Mouse (Mus musculus): ENCODE results near the gene Crtac1. TPM values are rescaled to one million over a fixed set of nuclear protein-coding genes. Genes with fewer than 3 reads are reported as not detected.

Crtac1 gene
- polyA plus RNA-seq, 1 experiment from 2014 or later = 1.00 TPM

DNA sequence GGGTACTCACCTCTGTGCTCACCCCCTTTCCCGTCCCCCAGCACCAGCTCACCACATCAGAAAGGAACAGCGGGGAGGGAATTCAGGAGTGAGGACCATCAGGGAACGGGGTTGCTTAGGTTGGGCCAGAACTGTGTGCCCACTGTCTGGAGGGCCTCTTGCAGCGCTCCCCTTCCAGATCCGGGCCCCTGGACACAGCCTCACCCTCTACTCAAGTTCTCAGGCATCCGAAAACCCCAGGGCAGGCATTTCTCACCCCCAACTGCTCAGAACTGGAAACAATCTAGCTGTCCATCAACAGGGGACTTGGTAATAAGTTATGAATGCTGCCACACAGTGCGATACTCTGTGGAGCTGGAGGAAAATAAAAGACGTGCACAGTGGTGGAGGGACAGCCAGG lies 139.5 kb downstream of the Crtac1 start:
- Histone ChIP-seq H3K4me1 (ENCODE audit: control insufficient read depth, insufficient read depth, low read length) (no peaks in the 10 kb centered on the region), H3K9ac (ENCODE audit: low read length) (no peak overlapping the region), H3K4me3 (ENCODE audit: low read length) (no peak overlapping the region), H3K27me3 (ENCODE audit: control insufficient read depth, insufficient read depth, low read length) (no peaks in the 10 kb centered on the region; the same call in 1 of the 2 replicates), H3K9me3 (replicated peaks; ENCODE audit: control insufficient read depth, low read length) (no peaks in the 10 kb centered on the region), H3K36me3 (ENCODE audit: control insufficient read depth, insufficient read depth) (no peaks in the 10 kb centered on the region), H3K4me2 (ENCODE audit: low read depth, low read length) (no peak overlapping the region), H3K27ac (ENCODE audit: low read length) (no peak overlapping the region)
- WGBS = 57% methylated on average over 8 of the region's 8 CpGs
- no peak for ATAC-seq (replicated peaks; ENCODE audit: extremely low read depth, insufficient read depth, low FRiP score)

DNA sequence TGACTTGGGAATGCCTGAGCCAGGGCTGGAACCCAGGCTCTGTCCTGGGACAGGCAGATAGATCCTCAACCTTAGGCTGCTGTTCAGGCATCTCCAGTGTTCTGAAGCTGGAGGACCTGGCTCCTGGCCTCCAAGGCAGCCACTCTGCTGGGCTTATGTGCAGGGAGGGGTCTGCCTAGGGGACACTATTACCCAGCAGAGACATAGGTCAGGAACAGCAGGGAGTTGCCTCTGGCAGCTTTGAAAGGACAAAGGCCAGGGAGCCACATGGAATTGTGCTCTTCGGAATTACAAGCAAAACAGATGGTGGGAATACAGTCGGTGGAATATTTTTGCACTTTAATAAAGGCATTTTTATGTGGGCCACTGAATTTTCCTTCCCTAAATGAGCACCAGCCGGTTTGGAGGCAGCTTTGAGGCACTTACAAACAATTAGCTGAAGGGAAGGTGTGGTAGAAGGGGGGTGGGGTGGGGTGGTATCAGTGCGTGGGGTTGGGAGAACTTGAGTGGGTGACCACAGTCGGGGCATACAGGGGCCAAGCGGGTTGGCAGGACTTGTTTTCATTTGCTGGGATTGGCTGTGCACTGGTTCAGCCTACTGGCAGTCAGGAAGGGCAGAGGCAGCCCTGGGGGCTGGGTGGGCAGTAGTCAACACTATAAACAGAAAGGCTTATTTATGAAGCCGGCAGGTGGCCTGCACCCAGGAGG lies 140.5 kb downstream of the Crtac1 start:
- no peak overlapping the region for H3K4me3 ChIP-seq (ENCODE audit: low read length)
- no peaks in the 10 kb centered on the region; the same call in 1 of the 2 replicates for H3K27me3 ChIP-seq (ENCODE audit: control insufficient read depth, insufficient read depth, low read length)
- no peaks in the 10 kb centered on the region for H3K9me3 ChIP-seq (replicated peaks; ENCODE audit: control insufficient read depth, low read length)
- 27% methylated on average over 7 of the region's 7 CpGs for WGBS
- ATAC-seq (replicated peaks; ENCODE audit: extremely low read depth, insufficient read depth, low FRiP score) = no peak
- no peaks in the 10 kb centered on the region for H3K36me3 ChIP-seq (ENCODE audit: control insufficient read depth, insufficient read depth)
- H3K4me2 ChIP-seq (ENCODE audit: low read depth, low read length) = no peak overlapping the region
- H3K9ac ChIP-seq (ENCODE audit: low read length) = no peak overlapping the region
- no peak overlapping the region for H3K27ac ChIP-seq (ENCODE audit: low read length)
- no peaks in the 10 kb centered on the region for H3K4me1 ChIP-seq (ENCODE audit: control insufficient read depth, insufficient read depth, low read length)

DNA sequence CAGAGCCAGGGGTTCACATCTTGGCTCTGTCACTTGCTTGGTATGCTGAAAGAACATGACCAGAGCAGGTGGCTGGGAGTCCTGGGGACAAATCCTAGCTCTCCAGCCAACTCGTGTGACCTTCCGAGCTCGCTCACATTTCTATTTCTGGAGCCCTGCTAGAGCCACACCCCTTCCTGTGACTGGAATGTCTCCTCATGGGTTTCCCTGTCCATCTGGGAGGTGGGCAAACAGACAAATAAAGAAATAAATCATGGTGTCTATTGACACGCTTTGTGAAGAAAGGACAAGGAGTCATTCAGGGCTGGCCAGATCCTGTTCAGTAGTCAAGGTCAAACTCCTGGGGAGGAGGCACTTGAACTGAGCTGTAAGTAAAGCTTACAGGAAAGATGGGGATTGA lies 143.2 kb downstream of the Crtac1 start:
- no peak overlapping the region for H3K27ac ChIP-seq (ENCODE audit: low read length)
- no peak for ATAC-seq (replicated peaks; ENCODE audit: extremely low read depth, insufficient read depth, low FRiP score)
- no peaks in the 10 kb centered on the region for H3K36me3 ChIP-seq (ENCODE audit: control insufficient read depth, insufficient read depth)
- H3K4me2 ChIP-seq (ENCODE audit: low read depth, low read length) = no peak overlapping the region
- H3K9me3 ChIP-seq (replicated peaks; ENCODE audit: control insufficient read depth, low read length) = no peaks in the 10 kb centered on the region
- no peaks in the 10 kb centered on the region; the same call in 1 of the 2 replicates for H3K27me3 ChIP-seq (ENCODE audit: control insufficient read depth, insufficient read depth, low read length)
- no peaks in the 10 kb centered on the region for H3K4me1 ChIP-seq (ENCODE audit: control insufficient read depth, insufficient read depth, low read length)
- 35% methylated on average over 4 of the region's 4 CpGs for WGBS
- H3K4me3 ChIP-seq (ENCODE audit: low read length) = no peak overlapping the region
- no peak overlapping the region for H3K9ac ChIP-seq (ENCODE audit: low read length)

DNA sequence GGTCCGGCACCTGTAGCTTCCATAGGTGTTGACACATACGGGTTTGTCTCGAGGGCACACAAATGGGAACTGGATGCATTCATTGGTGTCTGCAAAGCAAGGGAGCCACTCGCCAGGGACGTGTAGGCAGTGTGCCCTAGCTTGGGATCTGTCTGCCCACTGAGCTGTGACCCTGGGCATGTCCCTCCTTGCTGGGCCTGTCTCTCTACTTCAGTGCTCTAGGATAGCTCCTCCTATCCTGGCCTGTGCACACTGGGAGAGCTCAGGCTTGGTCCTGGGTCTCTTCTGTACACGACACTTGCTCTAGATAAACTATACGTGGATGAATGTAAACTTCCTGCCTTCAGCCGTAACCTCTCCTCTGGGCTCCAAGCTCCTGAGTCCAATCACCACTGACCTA lies 147.4 kb downstream of the Crtac1 start:
- Histone ChIP-seq H3K27me3 (ENCODE audit: control insufficient read depth, insufficient read depth, low read length) (no peaks in the 10 kb centered on the region), H3K9me3 (replicated peaks; ENCODE audit: control insufficient read depth, low read length) (no peaks in the 10 kb centered on the region), H3K4me2 (ENCODE audit: low read depth, low read length) (no peak overlapping the region), H3K36me3 (ENCODE audit: control insufficient read depth, insufficient read depth) (no peaks in the 10 kb centered on the region), H3K4me3 (ENCODE audit: low read length) (no peak overlapping the region), H3K4me1 (ENCODE audit: control insufficient read depth, insufficient read depth, low read length) (0 out of 2 replicates have a peak, but pooled peaks cover 2% of the 10 kb centered on the region), H3K27ac (ENCODE audit: low read length) (no peak overlapping the region), H3K9ac (ENCODE audit: low read length) (no peak overlapping the region)
- WGBS = 67% methylated on average over 8 of the region's 8 CpGs
- ATAC-seq (replicated peaks; ENCODE audit: extremely low read depth, insufficient read depth, low FRiP score) = no peak

DNA sequence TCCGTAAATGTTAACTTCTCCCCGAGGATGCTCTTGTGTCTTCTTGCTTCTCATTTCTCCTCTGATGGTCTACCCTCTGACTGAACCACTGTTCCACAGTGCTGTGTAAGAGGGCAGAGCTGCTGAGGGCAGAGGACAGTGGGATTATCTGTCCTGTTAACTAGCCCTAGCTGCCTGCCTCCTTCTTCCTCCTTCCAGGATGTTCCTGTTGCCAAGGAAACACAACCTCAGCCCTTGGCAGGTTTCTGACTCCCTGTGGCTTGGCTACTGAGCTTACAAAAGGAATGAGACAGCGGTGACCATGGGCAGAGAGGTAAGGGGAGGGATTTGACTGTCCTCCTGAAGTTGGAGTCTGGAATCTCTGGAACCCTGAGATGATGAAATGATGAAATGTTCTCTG lies 152.0 kb downstream of the Crtac1 start:
- H3K9me3 ChIP-seq (replicated peaks; ENCODE audit: control insufficient read depth, low read length) = no peaks in the 10 kb centered on the region
- H3K27ac ChIP-seq (ENCODE audit: low read length) = no peak overlapping the region
- no peaks in the 10 kb centered on the region for H3K36me3 ChIP-seq (ENCODE audit: control insufficient read depth, insufficient read depth)
- H3K4me3 ChIP-seq (ENCODE audit: low read length) = no peak overlapping the region
- 0 out of 2 replicates have a peak, but pooled peaks cover 2% of the 10 kb centered on the region for H3K27me3 ChIP-seq (ENCODE audit: control insufficient read depth, insufficient read depth, low read length)
- 56% methylated on average over 3 of the region's 3 CpGs for WGBS
- no peak overlapping the region for H3K4me2 ChIP-seq (ENCODE audit: low read depth, low read length)
- H3K4me1 ChIP-seq (ENCODE audit: control insufficient read depth, insufficient read depth, low read length) = 0 out of 2 replicates have a peak, but pooled peaks cover 2% of the 10 kb centered on the region
- ATAC-seq (replicated peaks; ENCODE audit: extremely low read depth, insufficient read depth, low FRiP score) = no peak
- no peak overlapping the region for H3K9ac ChIP-seq (ENCODE audit: low read length)

DNA sequence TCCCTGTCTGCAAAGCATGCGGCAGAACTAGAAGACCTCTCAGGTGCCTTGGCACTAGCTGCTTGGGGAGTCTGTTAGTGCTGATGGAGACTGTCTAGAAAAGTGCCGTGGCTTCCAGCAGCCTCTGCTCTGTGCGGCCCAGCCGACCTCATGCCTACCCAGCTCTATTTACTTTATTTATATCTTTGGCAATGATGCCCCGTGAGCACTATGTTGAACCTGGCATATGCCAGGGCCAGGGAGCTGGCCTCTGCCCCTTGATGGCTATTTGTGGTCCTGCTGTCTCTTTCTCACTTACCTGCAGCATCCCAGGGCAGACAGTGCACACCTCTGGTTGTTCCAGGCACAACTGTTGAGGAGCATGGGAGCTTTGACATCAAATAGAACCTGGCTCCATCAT lies 153.1 kb downstream of the Crtac1 start:
- no peak for ATAC-seq (replicated peaks; ENCODE audit: extremely low read depth, insufficient read depth, low FRiP score)
- Histone ChIP-seq H3K4me3 (ENCODE audit: low read length) (no peak overlapping the region), H3K27ac (ENCODE audit: low read length) (no peak overlapping the region), H3K4me1 (ENCODE audit: control insufficient read depth, insufficient read depth, low read length) (0 out of 2 replicates have a peak, but pooled peaks cover 2% of the 10 kb centered on the region), H3K9me3 (replicated peaks; ENCODE audit: control insufficient read depth, low read length) (no peaks in the 10 kb centered on the region), H3K9ac (ENCODE audit: low read length) (no peak overlapping the region), H3K4me2 (ENCODE audit: low read depth, low read length) (no peak overlapping the region), H3K27me3 (ENCODE audit: control insufficient read depth, insufficient read depth, low read length) (0 out of 2 replicates have a peak, but pooled peaks cover 2% of the 10 kb centered on the region), H3K36me3 (ENCODE audit: control insufficient read depth, insufficient read depth) (no peaks in the 10 kb centered on the region)
- WGBS = 73% methylated on average over 5 of the region's 5 CpGs

DNA sequence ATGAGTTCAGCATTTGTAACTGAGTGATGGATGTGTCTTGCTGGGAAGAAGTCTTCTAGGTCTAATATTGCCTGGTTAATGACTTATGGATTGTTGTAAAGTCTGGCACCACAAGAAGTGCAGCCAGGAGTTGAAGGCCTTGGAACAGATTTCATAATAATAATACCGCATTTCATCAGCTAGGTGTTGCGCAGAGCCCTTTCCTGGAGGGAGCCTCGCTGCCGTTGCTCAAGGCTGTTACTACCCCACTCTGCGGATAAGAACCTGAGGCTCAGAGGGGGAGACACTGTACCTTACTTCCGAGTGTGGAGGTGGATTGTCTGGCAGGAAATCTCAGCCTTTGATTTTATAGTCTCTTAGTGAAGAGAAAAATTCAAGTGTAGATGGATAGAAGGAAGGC lies 154.3 kb downstream of the Crtac1 start:
- H3K36me3 ChIP-seq (ENCODE audit: control insufficient read depth, insufficient read depth) = no peaks in the 10 kb centered on the region
- 0 out of 2 replicates have a peak, but pooled peaks cover 2% of the 10 kb centered on the region for H3K4me1 ChIP-seq (ENCODE audit: control insufficient read depth, insufficient read depth, low read length)
- 81% methylated on average over 6 of the region's 6 CpGs for WGBS
- H3K9ac ChIP-seq (ENCODE audit: low read length) = no peak overlapping the region
- 0 out of 2 replicates have a peak, but pooled peaks cover 2% of the 10 kb centered on the region for H3K27me3 ChIP-seq (ENCODE audit: control insufficient read depth, insufficient read depth, low read length)
- no peak overlapping the region for H3K4me3 ChIP-seq (ENCODE audit: low read length)
- H3K27ac ChIP-seq (ENCODE audit: low read length) = no peak overlapping the region
- ATAC-seq (replicated peaks; ENCODE audit: extremely low read depth, insufficient read depth, low FRiP score) = no peak
- no peak overlapping the region for H3K4me2 ChIP-seq (ENCODE audit: low read depth, low read length)
- H3K9me3 ChIP-seq (replicated peaks; ENCODE audit: control insufficient read depth, low read length) = no peaks in the 10 kb centered on the region

DNA sequence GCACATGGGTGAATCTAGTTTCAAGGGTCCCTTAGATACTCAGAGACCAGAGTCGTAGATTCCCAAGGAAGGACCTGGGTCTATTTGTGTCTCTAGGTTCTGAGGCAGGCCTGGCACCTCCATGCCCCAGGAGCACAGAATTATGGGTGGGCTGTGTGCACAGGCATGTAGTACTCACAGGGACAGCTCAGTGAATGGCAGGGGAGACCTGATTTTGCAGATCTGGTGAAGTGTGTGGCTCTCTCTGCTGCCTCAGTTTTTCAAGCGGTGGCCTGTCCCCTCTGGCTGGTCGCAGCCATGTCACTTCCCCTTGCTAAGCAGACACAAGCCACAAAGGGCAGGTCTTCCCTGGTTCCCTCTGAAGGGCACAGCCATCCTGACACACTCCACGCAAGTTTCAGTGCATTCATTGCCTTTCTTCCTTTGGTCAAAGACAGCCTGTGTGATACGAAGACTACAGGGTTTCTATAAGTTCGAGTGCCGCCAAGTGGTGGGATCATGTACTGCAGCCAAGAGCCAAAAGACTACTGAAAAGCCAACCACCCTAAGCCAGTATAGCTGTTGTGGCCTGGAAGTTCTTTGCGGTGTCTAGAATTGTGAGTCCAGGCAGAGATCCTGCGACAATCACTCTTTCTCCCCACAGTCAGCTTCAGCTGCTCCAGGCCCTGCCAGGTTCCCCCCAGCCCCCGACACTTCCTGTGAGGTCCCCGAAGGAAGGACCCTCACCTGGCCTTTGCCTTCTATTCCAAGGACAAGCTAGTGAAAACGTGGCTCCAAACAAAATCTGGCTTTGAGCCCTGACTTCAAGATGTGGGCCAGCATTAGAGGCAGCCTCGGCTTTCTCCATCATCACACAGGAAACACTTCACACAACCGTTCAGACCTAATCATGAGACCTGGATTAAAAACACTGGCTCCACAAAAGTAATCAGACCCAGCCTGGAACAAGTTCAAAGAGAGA lies 159.3 kb downstream of the Crtac1 start:
- whole genome bisulfite sequencing = 37% methylated on average over 14 of the region's 14 CpGs
- H3K27me3 ChIP-seq (ENCODE audit: control insufficient read depth, insufficient read depth, low read length) = peaks cover 10% of the 10 kb centered on the region
- no peaks in the 10 kb centered on the region for H3K9me3 ChIP-seq (replicated peaks; ENCODE audit: control insufficient read depth, low read length)
- H3K9ac ChIP-seq (ENCODE audit: low read length) = no peak overlapping the region
- no peak for ATAC-seq (replicated peaks; ENCODE audit: extremely low read depth, insufficient read depth, low FRiP score)
- H3K36me3 ChIP-seq (ENCODE audit: control insufficient read depth, insufficient read depth) = no peaks in the 10 kb centered on the region
- no peak overlapping the region for H3K4me2 ChIP-seq (ENCODE audit: low read depth, low read length)
- peaks cover 4% of the 10 kb centered on the region; the same call in 1 of the 2 replicates for H3K4me1 ChIP-seq (ENCODE audit: control insufficient read depth, insufficient read depth, low read length)
- no peak overlapping the region for H3K27ac ChIP-seq (ENCODE audit: low read length)
- no peak overlapping the region for H3K4me3 ChIP-seq (ENCODE audit: low read length)

DNA sequence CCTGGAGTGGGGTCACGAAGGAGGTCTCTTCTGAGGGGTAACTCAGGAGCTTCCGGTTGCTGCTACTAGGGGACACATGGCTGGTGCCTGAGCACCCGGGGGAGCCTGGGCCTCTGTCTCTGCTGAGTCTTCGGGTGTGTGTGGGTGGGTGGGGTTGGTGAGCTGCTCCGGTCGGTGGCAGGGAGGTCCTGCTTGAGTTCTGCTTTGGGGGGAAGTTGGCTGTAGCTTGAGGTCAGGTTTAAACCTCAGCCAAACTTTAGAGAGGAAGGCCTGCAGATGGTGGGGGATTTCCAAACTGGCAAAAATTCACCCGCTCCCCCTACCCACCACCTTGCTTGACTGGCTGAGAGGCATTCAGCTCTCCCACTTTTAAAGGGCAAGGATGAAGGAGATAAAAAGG lies 160.4 kb downstream of the Crtac1 start:
- H3K4me1 ChIP-seq (ENCODE audit: control insufficient read depth, insufficient read depth, low read length) = peaks cover 4% of the 10 kb centered on the region; the same call in 1 of the 2 replicates
- H3K4me2 ChIP-seq (ENCODE audit: low read depth, low read length) = no peak overlapping the region
- no peak for ATAC-seq (replicated peaks; ENCODE audit: extremely low read depth, insufficient read depth, low FRiP score)
- no peak overlapping the region for H3K9ac ChIP-seq (ENCODE audit: low read length)
- no peak overlapping the region for H3K27ac ChIP-seq (ENCODE audit: low read length)
- H3K9me3 ChIP-seq (replicated peaks; ENCODE audit: control insufficient read depth, low read length) = no peaks in the 10 kb centered on the region
- H3K4me3 ChIP-seq (ENCODE audit: low read length) = no peak overlapping the region
- peaks cover 10% of the 10 kb centered on the region for H3K27me3 ChIP-seq (ENCODE audit: control insufficient read depth, insufficient read depth, low read length)
- H3K36me3 ChIP-seq (ENCODE audit: control insufficient read depth, insufficient read depth) = no peaks in the 10 kb centered on the region
- WGBS = 70% methylated on average over 7 of the region's 7 CpGs

All from heart, embryonic 16.5 days (tissue).